Mouse (Mus musculus) brain, adult 2 months (tissue): ENCODE measurements around the gene Cyp4f16.
"Not testable (repeated sequence)": the region's sequence is repeated elsewhere in the genome, so short reads cannot be mapped to it uniquely, and the experiment has no call there.

Experiments used
- DNase-seq: peaks from one replicate; pipeline ENCODE4 v3.0.0; 2011; ENCODE audit warnings: low read depth, low spot score

The Cyp4f16 gene

DNA sequence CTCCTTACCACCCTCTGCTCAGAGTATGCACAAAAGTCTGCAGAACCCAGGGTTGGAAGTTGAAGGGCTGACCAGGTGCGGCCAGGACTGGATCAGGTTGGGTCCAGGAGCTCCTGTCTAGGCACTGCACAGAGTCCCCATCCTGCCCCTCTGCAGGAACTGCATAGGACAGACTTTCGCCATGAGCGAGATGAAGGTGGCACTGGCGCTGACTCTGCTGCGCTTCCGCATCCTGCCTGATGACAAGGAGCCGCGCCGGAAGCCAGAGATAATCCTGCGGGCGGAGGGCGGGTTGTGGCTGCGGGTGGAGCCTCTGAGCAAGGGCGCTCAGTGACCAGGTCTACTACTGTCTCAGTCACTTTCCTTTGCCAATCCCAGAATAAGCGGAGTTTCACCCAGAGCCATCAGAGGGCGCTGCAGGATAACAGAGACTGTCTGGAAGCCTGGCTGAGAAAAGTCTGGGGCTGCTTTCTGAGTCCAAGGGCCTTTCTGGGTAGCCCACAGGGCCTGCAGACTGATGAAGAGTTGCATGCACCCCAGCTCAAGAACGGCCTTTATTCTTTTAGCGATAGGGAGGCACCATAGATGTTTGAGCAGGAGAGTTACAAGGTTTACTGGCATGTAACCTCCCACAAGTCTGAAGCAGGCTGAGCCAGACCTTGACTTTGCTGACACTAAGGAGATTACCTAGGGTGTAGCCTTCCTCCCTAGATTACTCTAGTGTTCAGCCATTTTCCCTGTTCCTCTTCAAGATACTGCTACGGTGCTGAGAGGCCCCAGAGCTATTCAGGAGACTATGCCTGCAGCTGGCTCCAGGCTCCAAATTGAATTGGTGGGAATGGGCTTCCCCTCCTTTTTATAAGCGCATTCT lies 14.8 kb downstream of the Cyp4f16 start:
- DNase-seq = peak; percentile 95

DNA sequence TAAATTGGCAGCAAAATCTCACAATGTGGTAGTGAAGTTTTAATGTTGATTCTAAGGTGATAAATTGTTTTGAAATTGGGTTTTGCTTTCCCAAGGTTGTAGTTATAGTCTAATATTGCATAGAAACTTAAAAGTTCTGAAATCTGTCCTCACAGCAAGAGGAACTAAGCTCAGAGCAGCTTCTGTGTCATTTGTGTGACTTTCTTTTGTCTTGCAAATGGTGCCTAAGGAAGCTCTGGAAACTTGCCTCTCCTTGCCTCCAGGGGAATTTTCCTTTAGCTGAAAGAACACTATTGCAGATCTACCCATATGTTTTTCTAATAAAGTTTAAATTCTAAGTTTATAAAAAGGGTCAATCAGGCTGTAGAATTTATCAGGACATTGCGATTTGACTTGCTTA lies 16.7 kb downstream of the Cyp4f16 start:
- not testable (repeated sequence) for DNase-seq

DNA sequence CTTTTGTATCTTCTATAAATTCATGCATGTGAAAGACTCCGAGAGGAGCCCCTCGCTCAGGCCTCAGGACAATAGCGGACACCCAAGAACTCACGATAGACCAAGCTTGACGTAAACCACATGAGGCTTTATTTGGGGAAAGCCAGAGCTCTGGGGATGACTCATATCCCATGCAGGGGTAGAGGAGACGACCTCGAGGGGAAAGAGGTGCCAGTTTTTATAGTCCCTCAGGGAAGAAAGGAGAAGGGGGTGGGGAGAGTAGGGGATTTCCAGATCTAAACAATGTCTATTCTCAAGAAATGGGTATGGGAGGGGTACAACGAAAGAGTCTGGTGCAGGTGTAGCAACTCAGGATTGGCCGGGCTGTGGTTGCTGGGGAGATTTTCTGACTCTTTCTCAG lies 18.0 kb downstream of the Cyp4f16 start:
- not testable (repeated sequence) for DNase-seq

DNA sequence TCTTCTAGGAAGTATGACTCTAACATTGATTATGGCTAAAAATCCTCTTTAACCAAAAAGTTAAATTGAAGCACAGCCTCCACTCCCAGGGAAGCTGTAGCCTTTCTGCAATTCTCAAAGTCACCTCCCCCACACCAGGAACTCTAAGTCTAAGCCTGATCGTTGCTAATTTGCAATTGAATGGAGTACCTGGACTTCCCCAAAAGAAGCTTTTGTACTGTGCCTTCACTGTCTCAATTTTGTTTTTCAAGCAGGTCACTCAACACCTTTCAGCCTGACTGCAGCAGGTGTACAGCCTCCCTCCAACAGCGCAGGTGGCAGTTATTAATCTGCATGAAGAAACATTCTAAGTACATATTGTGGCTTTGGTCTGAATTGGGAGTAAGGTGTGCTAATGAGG lies 26.9 kb downstream of the Cyp4f16 start:
- not testable (repeated sequence) for DNase-seq

DNA sequence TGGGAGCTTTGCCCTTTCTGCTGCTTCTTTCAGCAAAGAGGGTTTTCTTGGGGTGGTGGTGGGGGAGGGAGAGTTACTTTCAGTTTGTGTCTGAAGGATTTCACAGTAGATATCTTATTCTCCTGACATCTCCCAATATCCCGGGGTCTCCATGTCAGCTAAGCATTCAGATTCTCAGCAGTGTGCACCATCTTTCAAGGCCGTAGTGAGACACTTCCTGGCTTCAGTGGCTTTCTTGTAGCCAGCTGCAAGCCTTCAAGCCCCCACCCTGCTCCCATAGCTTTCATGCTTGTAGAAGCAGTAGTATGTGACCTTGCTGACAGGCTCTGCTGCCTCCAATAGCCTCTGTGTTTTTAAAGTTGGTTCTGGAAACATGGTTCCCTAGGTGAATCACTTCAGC lies 36.9 kb downstream of the Cyp4f16 start:
- DNase-seq = not testable (repeated sequence)

DNA sequence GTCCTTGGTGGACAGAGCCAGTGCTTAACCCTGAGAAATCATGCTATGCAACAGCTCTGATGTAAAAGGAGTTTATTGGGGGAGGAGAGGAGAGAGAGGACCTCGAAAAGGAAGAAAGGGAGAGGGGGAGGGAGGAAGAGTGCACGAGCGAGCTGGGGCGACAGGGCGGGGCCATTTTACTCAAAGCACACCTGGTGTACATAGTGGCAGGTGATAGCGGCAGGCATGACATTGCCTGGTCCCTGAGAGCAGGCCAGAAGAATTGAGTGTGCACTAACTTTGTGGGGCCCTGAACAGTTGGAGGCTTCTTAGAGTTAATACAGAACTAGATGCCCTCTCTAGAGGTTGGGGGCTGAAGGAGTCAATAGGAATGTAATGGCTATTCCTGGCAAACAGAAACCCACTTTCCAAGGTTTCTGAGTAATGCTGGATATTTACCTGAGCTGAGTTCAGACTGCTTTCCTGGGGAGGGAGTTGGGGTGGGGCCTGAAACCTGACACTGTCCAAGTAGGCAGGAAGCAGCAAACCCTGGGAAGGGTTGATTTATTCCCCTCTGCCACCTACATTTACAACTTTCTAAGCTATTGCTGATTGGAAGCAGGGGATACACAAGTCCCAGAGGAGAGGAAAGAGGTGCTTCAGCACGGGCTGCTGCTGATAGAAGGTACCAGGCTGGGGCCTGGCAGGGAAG lies 41.3 kb downstream of the Cyp4f16 start:
- no peak for DNase-seq

DNA sequence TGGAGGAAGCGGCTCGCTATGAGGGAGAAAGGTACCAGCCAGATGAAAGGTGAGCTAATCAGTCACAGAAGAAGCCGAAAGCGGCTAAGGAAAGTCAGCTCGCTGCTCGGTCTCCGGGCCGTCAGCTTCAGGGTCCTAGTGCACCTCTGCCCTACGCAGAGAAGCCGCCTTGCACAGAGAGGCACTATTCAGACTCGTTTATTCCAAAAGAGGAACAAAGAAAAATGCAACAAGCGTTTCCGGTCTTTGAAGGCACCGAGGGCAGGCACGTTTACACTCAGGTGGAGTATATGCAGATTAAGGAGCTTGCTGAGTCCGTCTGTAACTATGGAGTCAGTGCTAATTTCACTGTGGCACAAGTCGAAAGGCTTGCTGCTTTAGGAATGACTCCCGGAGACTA lies 60.1 kb downstream of the Cyp4f16 start:
- no peak for DNase-seq
